Mouse (Mus musculus) cerebellum, adult 9-10 months (tissue): Measurements from ENCODE around the gene Polr2l.
"Not testable (repeated sequence)": the region's sequence is repeated elsewhere in the genome, so short reads cannot be mapped to it uniquely, and the experiment has no call there.

Experiments used
- DNase-seq: peaks from one replicate; pipeline ENCODE4 v3.0.0; 2022

Gene Polr2l

GRCm38 (mm10) chr7:141446374-141446773 is 28.6 kb downstream of the Polr2l start:
- DNase-seq, result not testable (repeated sequence)

- no peak for DNase-seq
Measured at GRCm38 (mm10) chr7:141443828-141444237, 31.1 kb downstream of the Polr2l start, which contains the start of gene Pidd1. TSS of gene Pidd1 (minus strand) at chr7:141444025.

GRCm38 (mm10) chr7:141443081-141443821 is 31.7 kb downstream of the Polr2l start:
- DNase-seq, result peak; percentile 55

- no peak for DNase-seq
Measured at GRCm38 (mm10) chr7:141442199-141442598, 32.7 kb downstream of the Polr2l start.

- DNase-seq, result no peak
Measured at GRCm38 (mm10) chr7:141441460-141441859, 33.5 kb downstream of the Polr2l start.

GRCm38 (mm10) chr7:141440613-141441012 is 34.3 kb downstream of the Polr2l start:
- DNase-seq, result peak; percentile 82

- DNase-seq, result peak; percentile 60
Measured at GRCm38 (mm10) chr7:141439811-141440210, 35.1 kb downstream of the Polr2l start.

- peak; percentile 71 for DNase-seq
Measured at GRCm38 (mm10) chr7:141439140-141439679, 35.7 kb downstream of the Polr2l start.

GRCm38 (mm10) chr7:141438201-141438968 is 36.5 kb downstream of the Polr2l start:
- DNase-seq, result peak; percentile 91

- DNase-seq, result peak; percentile 88
Measured at GRCm38 (mm10) chr7:141437178-141438120, 37.5 kb downstream of the Polr2l start, which contains the start of gene Slc25a22. TSS of gene Slc25a22 (minus strand) at chr7:141437892.

GRCm38 (mm10) chr7:141436523-141436892 is 38.4 kb downstream of the Polr2l start:
- DNase-seq, result peak; percentile 54

- DNase-seq, result no peak
Measured at GRCm38 (mm10) chr7:141435856-141436522, 38.9 kb downstream of the Polr2l start.

GRCm38 (mm10) chr7:141435129-141435855 is 39.6 kb downstream of the Polr2l start:
- DNase-seq, result peak; percentile 77

GRCm38 (mm10) chr7:141434464-141434863 is 40.5 kb downstream of the Polr2l start:
- DNase-seq, result peak; percentile 89

- peak; percentile 81 for DNase-seq
Measured at GRCm38 (mm10) chr7:141433517-141434400, 41.2 kb downstream of the Polr2l start.

GRCm38 (mm10) chr7:141432741-141433516 is 42.0 kb downstream of the Polr2l start:
- peak; percentile 97 for DNase-seq

GRCm38 (mm10) chr7:141432186-141432611 is 42.7 kb downstream of the Polr2l start:
- DNase-seq, result peak; percentile 83

GRCm38 (mm10) chr7:141431434-141432185 is 43.3 kb downstream of the Polr2l start:
- DNase-seq, result peak; percentile 63
